9 mouse cellular contexts compared by ENCODE assay signal in genomic region chr15:91165021-91165420, GRCm38 (mm10). TPM values are rescaled to one million over a fixed set of nuclear protein-coding genes. Genes with fewer than 3 reads are reported as not detected.
DNase-seq lines count a peak whose midpoint lies in the region; ATAC-seq and TF ChIP-seq lines count a peak whose summit lies in the region.
"Had no signal": no experiment of that assay in that cellular context is flagged by ENCODE, and none has a peak within 500 bp of the region (broad histone marks: within the 10 kb centered on the region; RNA-seq: fewer than 3 reads in every experiment).

No protein-coding gene starts in this region.

- ATAC-seq in CD4-positive, CD25-positive, alpha-beta regulatory T cell, adult 4 months: no peak
- peak; percentile 79; the same call in 1 of the 2 replicates for ATAC-seq in forebrain, embryonic 12.5 days (ENCODE audit: low FRiP score)
- ATAC-seq in lung, postnatal 0 days: peak; percentile 16; the same call in 1 of the 2 replicates

- no peak overlapping the region for H3K4me3 ChIP-seq in forebrain, embryonic 12.5 days (replicated peaks)
- H3K4me3 ChIP-seq in lung, postnatal 0 days (ENCODE audit: low read depth, low read length): no peak overlapping the region

- DNase-seq in CD4-positive, CD25-positive, alpha-beta regulatory T cell, adult 2 months (ENCODE audit: low read depth, low spot score): peak; percentile 16
- peak; percentile 81 for DNase-seq in brain, adult 2 months (ENCODE audit: low read depth, low spot score)
- peak; percentile 4 to 21 for DNase-seq in kidney, postnatal 36 days
- DNase-seq in lung, postnatal 0 days (ENCODE audit: low spot score): peak; percentile 60
- DNase-seq in right cerebral cortex, postnatal 14 days: peak; percentile 13
- no peak for DNase-seq in spleen, postnatal 36 days (ENCODE audit: low spot score in 2 of 2)

- H3K36me3 ChIP-seq in forebrain, embryonic 12.5 days (replicated peaks): peaks cover 13% of the 10 kb centered on the region
- no peaks in the 10 kb centered on the region for H3K36me3 ChIP-seq in lung, postnatal 0 days (ENCODE audit: insufficient read depth, low read length)

- peak; percentile 65 for TF ChIP-seq CTCF in lung, postnatal 0 days (IDR thresholded peaks at IDR 0.05)

- TF ChIP-seq EP300 in lung, postnatal 0 days (IDR thresholded peaks at IDR 0.05): no peak

- H3K9ac ChIP-seq in forebrain, embryonic 12.5 days: no peak overlapping the region
- H3K9ac ChIP-seq in lung, postnatal 0 days (replicated peaks; ENCODE audit: low read depth): no peak overlapping the region

- peaks cover 4% of the 10 kb centered on the region; the same call in 1 of the 2 replicates for H3K4me1 ChIP-seq in forebrain, embryonic 12.5 days
- no peaks in the 10 kb centered on the region for H3K4me1 ChIP-seq in lung, postnatal 0 days (ENCODE audit: insufficient read depth, low read depth, low read length)

- H3K9me3 ChIP-seq in forebrain, embryonic 12.5 days: no peaks in the 10 kb centered on the region
- H3K9me3 ChIP-seq in lung, postnatal 0 days (ENCODE audit: low read length): no peaks in the 10 kb centered on the region

- WGBS in forebrain, embryonic 12.5 days: 3% methylated on average over 5 of the region's 5 CpGs
- 12% methylated on average over 5 of the region's 5 CpGs for WGBS in lung, postnatal 0 days

- H3K4me2 ChIP-seq in forebrain, embryonic 12.5 days: no peak overlapping the region
- H3K4me2 ChIP-seq in lung, postnatal 0 days (replicated peaks; ENCODE audit: low read depth, low read length): no peak overlapping the region

- no peaks in the 10 kb centered on the region for H3K27me3 ChIP-seq in forebrain, embryonic 12.5 days
- no peaks in the 10 kb centered on the region for H3K27me3 ChIP-seq in lung, postnatal 0 days (replicated peaks; ENCODE audit: insufficient read depth, low read length)

- H3K27ac ChIP-seq in forebrain, embryonic 12.5 days: no peak overlapping the region
- H3K27ac ChIP-seq in lung, postnatal 0 days (ENCODE audit: low read length): no peak overlapping the region

RNA-seq across cellular contexts. Expression of gene Abcd2, which starts 26.6 kb away (rescaled TPM):
- polyA plus RNA-seq in CD4-positive, CD25-positive, alpha-beta regulatory T cell, adult 4 months (2017; shearing (Covaris generic)): under 1 TPM; 0.14 to 0.36 TPM
- polyA plus RNA-seq in forebrain, embryonic 12.5 days (2016; fragmentation: Nextera tagmentation; extraction: Ambion mirVana): 27.3 and 28.7 TPM in 2 replicates
- 9.2 and 10.9 TPM in 2 replicates for polyA plus RNA-seq in lung, postnatal 0 days (2015; fragmentation: Nextera tagmentation; extraction: Ambion mirVana)

RNA-seq across cellular contexts. Expression of gene CN725425, which starts 34.3 kb away (rescaled TPM):
- not detected for polyA plus RNA-seq in CD4-positive, CD25-positive, alpha-beta regulatory T cell, adult 4 months (2017; shearing (Covaris generic))
- not detected in 2 replicates for polyA plus RNA-seq in forebrain, embryonic 12.5 days (2016; fragmentation: Nextera tagmentation; extraction: Ambion mirVana)
- polyA plus RNA-seq in lung, postnatal 0 days (2015; fragmentation: Nextera tagmentation; extraction: Ambion mirVana): not detected in 2 replicates
- polyA plus RNA-seq: stomach, embryonic 16.5 days had no signal

Comparison
In these comparisons a context has a peak if more than half of its experiments do, and no peak if none do; other contexts are left out.
1. DNase-seq: peak in CD4-positive, CD25-positive, alpha-beta regulatory T cell, adult 2 months (single experiment), brain, adult 2 months (single experiment), kidney, postnatal 36 days (2 of 2), lung, postnatal 0 days (single experiment) and right cerebral cortex, postnatal 14 days (single experiment); none in spleen, postnatal 36 days (0 of 2).